Mouse (Mus musculus) embryo, embryonic 11 days (tissue): ENCODE data around the gene Obox2.
"Not testable (repeated sequence)": the region's sequence is repeated elsewhere in the genome, so short reads cannot be mapped to it uniquely, and the experiment has no call there.

ENCODE experiments used
- DNase-seq: peaks from one replicate; pipeline ENCODE4 v3.0.0-alpha.2; 2015

The Obox2 gene

DNA sequence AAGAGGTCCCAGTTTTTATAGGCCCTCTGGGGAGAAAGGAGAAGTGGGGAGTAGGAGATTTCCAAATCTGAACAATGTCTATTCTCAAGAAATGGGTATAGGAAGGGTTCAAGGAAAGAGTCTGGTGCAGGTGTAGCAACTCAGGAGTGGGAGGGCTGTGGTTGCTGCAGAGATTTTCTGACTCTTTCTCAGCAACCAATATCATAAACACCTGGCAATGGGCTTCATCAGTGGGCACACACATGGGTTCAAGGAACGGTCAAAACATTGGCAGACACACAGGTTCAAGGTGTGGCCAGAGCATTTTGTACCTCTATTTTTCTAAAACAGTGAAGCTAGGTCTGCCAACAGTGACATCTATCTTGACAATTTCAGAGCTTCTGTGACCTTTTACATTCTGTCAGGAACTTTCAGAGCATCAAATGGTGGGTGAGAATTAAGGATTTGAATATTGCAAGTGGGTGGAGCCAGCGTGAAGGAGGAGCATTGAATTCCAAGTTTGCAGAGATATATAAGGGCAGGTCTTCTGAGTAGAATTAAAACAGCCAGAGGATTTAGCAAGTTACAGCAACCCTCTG, at the start of gene Obox2, which contains the start of gene Obox1:
Gene Obox2 (plus strand): TSS at position 301 of the 578 bp plus-strand sequence.
Gene Obox1 (plus strand): TSS at position 528 of the 578 bp plus-strand sequence.
- not testable (repeated sequence) for DNase-seq

DNA sequence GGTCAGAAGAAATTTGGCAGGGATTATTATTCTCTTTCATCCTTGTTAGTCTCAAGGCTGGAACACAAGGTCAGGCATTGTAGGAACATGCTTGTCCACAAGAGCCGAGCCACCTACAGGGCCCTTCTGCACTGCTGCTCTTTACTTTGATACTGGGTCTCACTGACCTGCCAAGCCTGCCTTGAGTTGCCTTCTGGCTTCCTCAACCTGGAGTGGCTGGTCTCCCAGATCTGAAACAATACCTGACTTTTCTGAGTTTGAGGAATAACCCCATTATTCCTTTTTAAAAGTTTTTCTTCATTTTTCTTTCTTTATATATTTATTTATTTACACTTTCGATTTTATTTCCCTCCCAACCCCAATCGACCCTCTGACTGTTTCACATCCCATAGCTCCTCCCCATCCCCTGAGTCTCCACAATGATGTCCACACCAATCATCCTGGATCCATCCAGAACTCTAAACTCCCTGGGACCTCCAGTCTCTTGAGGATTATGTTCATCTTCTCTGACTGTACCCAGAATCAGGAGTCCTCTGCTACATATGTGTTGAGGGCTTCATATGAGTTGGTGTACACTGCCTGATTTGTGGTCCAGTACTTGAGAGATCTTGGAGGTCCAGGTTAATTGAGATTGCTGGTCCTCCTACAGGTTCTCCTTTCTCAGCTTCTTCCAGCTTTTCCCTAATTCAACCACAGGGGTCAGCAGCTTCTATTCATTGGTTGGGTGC, 10.8 kb downstream of the Obox2 start:
- not testable (repeated sequence) for DNase-seq

DNA sequence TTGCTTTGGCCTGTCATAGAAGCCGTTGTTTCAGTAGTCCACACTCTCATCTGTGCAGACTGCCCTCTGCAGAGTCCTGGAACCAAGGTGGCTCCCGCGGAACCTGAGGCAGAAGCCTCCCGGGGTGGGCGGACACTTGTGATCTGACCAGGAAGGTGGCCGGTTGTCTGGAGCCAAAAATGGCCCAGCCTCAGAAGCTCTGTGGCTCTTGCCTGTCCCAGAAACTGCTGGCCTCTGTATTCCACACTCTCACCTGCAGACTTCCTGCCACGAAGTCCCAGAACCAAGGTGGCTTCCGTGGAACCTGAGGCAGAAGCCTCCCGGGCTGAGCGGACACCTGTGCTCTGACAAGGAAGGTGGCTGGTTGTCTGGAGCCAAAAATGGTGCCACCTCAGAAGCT, 18.3 kb downstream of the Obox2 start:
- DNase-seq = not testable (repeated sequence)

DNA sequence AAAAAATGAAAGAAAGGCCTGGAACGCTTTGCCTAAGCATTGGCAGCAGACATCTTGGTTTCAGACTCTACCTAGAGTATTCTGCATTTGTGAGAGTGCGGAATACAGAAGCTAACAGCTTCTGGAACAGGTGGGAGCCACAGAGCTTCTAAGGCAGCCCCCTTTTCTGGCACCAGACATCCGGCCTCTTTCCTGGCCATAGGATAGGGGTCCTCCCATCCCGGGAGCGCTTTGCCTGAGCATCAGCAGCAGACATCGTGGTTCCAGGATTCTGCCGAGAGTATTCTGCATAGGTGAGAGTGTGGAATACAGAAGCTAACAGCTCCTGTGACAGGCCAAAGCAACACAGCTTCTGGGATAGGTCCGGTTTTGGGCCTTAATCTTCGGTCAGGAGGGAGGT, 29.5 kb downstream of the Obox2 start:
- DNase-seq = not testable (repeated sequence)

DNA sequence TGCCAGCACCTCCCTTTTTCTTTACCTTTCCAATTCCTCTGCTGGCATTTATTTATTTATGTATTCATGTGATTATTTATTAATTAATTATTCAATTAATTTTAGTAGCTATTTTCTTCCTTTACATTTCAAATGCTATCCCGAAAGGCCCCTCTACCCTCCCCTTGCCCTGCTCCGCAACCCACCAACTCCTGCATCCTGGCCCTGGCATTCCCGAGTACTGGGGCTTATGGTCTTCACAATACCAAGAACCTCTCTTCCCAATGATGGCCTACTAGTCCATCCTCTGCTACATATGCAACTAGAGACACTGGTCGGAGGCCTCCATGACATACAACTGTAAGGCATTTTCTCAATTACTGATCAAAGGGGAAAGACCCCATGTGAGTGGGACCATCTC, 37.0 kb downstream of the Obox2 start:
- not testable (repeated sequence) for DNase-seq
